Mouse (Mus musculus) ES-Bruce4 (cell line): ENCODE data around the gene Ifi27l2b.

Experiments used
- CTCF ChIP-seq: IDR thresholded peaks from one replicate; pipeline ENCODE4 v1.8.1; 2011; ENCODE audit warnings: low read depth, low read length
- EP300 ChIP-seq: IDR thresholded peaks from 2 replicates; pipeline ENCODE4 v1.6.1; 2011; ENCODE audit warnings: low read depth, low read length; ENCODE audit not compliant: insufficient read depth
- POLR2A ChIP-seq: IDR thresholded peaks from one replicate; pipeline ENCODE4 v1.8.1; 2011; ENCODE audit warnings: low read length; ENCODE audit not compliant: insufficient read depth

DNA sequence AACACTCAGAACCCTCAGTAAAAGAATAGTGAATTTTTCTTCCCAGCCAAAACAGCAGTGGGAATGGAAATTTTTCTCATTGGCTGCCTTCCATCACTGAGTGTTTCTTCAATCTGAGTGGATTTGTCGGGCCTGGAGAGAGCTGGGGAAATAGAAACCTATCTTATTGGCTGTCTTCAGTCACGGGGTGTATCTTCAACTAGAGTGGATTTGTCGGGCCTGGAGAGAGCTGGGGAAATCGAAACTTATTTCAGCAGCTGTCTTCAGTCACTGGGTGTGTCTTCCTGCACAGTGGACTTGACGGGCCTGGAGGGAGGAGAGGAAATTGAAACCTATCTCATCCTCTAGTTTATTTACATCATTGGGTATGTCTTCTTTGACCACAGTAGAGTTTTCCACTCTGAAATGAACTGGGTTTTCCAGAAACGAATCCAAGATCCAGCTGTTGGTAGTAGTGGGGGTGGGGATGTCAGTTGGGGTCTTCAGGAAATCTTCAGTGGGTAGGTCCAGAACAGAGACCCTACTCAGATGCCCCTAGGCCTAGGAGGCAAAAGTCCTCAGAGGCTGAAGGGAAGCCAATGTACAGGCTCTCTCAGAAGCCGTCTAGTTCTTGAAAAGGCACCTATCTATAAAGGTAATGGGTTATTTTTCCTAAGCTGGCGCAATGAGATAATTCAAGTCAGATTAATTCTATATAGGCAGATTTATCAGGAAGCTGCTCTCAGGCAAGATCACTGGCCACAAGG is 22.9 kb downstream of the Ifi27l2b start, which contains the start of gene Ifi27:
- TF ChIP-seq CTCF = no peak
- TF ChIP-seq POLR2A = no peak
- no peak for TF ChIP-seq EP300
